In the genomic region with DNA sequence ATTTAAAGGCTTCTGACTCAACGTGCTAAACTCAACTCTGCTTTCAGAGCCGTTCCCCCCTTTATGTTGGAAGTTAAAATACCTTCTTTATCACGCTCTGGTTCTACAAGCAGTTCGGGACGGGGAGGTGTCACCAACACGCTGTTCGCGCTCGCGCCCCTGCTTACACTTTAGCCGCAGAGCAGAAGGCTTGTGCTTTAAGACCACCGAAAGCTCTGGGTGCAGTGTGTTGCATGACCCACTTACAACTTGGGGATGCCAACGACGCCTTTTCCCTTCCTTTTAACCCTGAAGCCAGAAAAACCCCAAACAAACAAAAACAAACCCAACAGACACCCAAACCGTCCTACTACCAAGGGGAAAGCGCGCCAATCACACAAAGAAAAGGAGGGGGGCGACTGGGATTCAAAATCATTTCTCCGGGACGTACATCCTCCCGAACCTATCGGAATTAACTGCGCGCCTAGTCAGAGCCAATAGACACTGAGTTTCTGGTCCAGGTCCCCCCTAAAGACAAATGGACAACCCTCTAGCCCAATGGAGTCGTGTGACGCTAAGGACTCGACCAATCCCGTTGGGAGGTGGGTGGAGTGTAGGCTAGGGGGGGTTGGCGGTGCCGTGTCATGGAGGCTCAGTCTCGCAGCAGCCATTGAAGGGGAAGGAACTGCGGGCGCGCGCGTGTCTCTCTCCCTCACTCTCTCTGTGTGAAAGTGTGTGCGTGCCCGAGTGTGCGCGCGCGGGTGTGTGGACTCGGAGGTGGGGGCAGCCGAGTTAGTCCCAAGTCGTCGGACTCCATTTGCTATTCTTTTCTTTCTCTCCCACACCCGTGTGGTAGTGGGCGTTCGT, we compare ENCODE assay signal across 8 mouse cellular contexts. TPM values are rescaled to one million over a fixed set of nuclear protein-coding genes. Genes with fewer than 3 reads are reported as not detected.
DNase-seq lines count a peak whose midpoint lies in the region; ATAC-seq lines count a peak whose summit lies in the region.

TSS of gene Anp32e (plus strand) at position 589 of the 846 bp plus-strand sequence.

- H3K4me1 ChIP-seq in heart, embryonic 12.5 days (replicated peaks), result peaks cover 25% of the 10 kb centered on the region
- peaks cover 40% of the 10 kb centered on the region for H3K4me1 ChIP-seq in liver, embryonic 12.5 days
- H3K4me1 ChIP-seq in stomach, embryonic 15.5 days, result 0 out of 2 replicates have a peak, but pooled peaks cover 3% of the 10 kb centered on the region

- peak within 1 kb of the TSS; percentile 97 for H3K9ac ChIP-seq in heart, embryonic 12.5 days
- H3K9ac ChIP-seq in liver, embryonic 12.5 days, result peak within 1 kb of the TSS; percentile 99
- peak within 1 kb of the TSS; percentile 95 for H3K9ac ChIP-seq in stomach, embryonic 15.5 days

- peaks cover 8% of the 10 kb centered on the region for H3K36me3 ChIP-seq in heart, embryonic 12.5 days
- H3K36me3 ChIP-seq in liver, embryonic 12.5 days, result peaks cover 16% of the 10 kb centered on the region
- no peaks in the 10 kb centered on the region; the same call in 1 of the 2 replicates for H3K36me3 ChIP-seq in stomach, embryonic 15.5 days

- peak; percentile 98 for DNase-seq in CD4-positive helper T cell, adult 2 months (ENCODE audit: low read depth, low spot score)
- DNase-seq in brain, embryonic 18.5 days (ENCODE audit: low read depth, low spot score), result peak; percentile 99
- peak; percentile 97 for DNase-seq in kidney, postnatal 10 days
- DNase-seq in natural killer cell, adult 2 months (ENCODE audit: low spot score in 2 of 2), result peak; percentile 98

- peak; percentile 91 for ATAC-seq in erythroid progenitor cell, adult 5-6 weeks (replicated peaks; ENCODE audit: low FRiP score, poor library complexity, severe bottlenecking)
- ATAC-seq in heart, embryonic 12.5 days (ENCODE audit: insufficient number of reproducible peaks, low FRiP score), result peak; percentile 100
- ATAC-seq in liver, embryonic 12.5 days, result peak; percentile 99
- ATAC-seq in stomach, embryonic 15.5 days (ENCODE audit: insufficient read depth, low FRiP score, low read depth), result peak; percentile 100

- peak within 1 kb of the TSS; percentile 88 for H3K27ac ChIP-seq in heart, embryonic 12.5 days (ENCODE audit: poor library complexity, severe bottlenecking)
- H3K27ac ChIP-seq in liver, embryonic 12.5 days, result peak within 1 kb of the TSS; percentile 93
- H3K27ac ChIP-seq in stomach, embryonic 15.5 days, result peak within 1 kb of the TSS; percentile 90

- no peaks in the 10 kb centered on the region for H3K9me3 ChIP-seq in heart, embryonic 12.5 days (replicated peaks)
- H3K9me3 ChIP-seq in liver, embryonic 12.5 days (replicated peaks), result no peaks in the 10 kb centered on the region
- no peaks in the 10 kb centered on the region for H3K9me3 ChIP-seq in stomach, embryonic 15.5 days

- WGBS in heart, embryonic 12.5 days, result under 1% methylated on average over 49 of the region's 49 CpGs
- under 1% methylated on average over 49 of the region's 49 CpGs for WGBS in liver, embryonic 12.5 days (ENCODE audit: insufficient replicate concordance)
- under 1% methylated on average over 49 of the region's 49 CpGs for WGBS in stomach, embryonic 15.5 days

- H3K27me3 ChIP-seq in heart, embryonic 12.5 days (replicated peaks), result no peaks in the 10 kb centered on the region
- no peaks in the 10 kb centered on the region for H3K27me3 ChIP-seq in liver, embryonic 12.5 days (replicated peaks)
- H3K27me3 ChIP-seq in stomach, embryonic 15.5 days (replicated peaks), result no peaks in the 10 kb centered on the region

- peak within 1 kb of the TSS; percentile 88 for H3K4me3 ChIP-seq in heart, embryonic 12.5 days
- H3K4me3 ChIP-seq in liver, embryonic 12.5 days, result peak within 1 kb of the TSS; percentile 87
- peak within 1 kb of the TSS; percentile 81 for H3K4me3 ChIP-seq in stomach, embryonic 15.5 days (replicated peaks)

- H3K4me2 ChIP-seq in heart, embryonic 12.5 days, result peak within 1 kb of the TSS; percentile 76
- peak within 1 kb of the TSS; percentile 77 for H3K4me2 ChIP-seq in liver, embryonic 12.5 days
- H3K4me2 ChIP-seq in stomach, embryonic 15.5 days, result peak within 1 kb of the TSS; percentile 67

RNA-seq across cellular contexts. Expression of gene Anp32e, which starts in this region (rescaled TPM):
- total RNA-seq in erythroid progenitor cell, adult 5-6 weeks (2015; ENCODE audit: low replicate concordance), result 153 and 197 TPM in 2 replicates
- 541 and 717 TPM in 2 replicates for total RNA-seq in erythroid progenitor cell, adult 5-6 weeks (2017; ENCODE audit: low replicate concordance)
- 222 and 229 TPM in 2 replicates for polyA plus RNA-seq in heart, embryonic 12.5 days (2016; fragmentation: Nextera tagmentation; extraction: Ambion mirVana)
- polyA plus RNA-seq in liver, embryonic 12.5 days (2016; fragmentation: Nextera tagmentation; extraction: Ambion mirVana), result 185 and 198 TPM in 2 replicates
- polyA plus RNA-seq in stomach, embryonic 15.5 days (2015; fragmentation: Nextera tagmentation; extraction: Ambion mirVana), result 159 and 180 TPM in 2 replicates

Comparison
In these comparisons a context has a peak if more than half of its experiments do, and no peak if none do; other contexts are left out.
1. Peak in every context shown above with its lines: DNase-seq, ATAC-seq, H3K4me3 ChIP-seq and H3K27ac ChIP-seq.